Mouse (Mus musculus) lung, adult 2 months (tissue): Measurements from ENCODE around the gene Car5a. TPM values are rescaled to one million over a fixed set of nuclear protein-coding genes. Genes with fewer than 3 reads are reported as not detected.

Source experiments
- DNase-seq: peaks from one replicate; pipeline ENCODE4 v3.0.0; 2022
- H3K4me1 ChIP-seq: fragments of 200-500 bp; 2 replicates; pipeline ENCODE4 v1.6.1; 2011; ENCODE audit warnings: low read length; ENCODE audit not compliant: control insufficient read depth, insufficient read depth
- H3K4me3 ChIP-seq: fragments of 200-500 bp; replicated peaks from 2 replicates; pipeline ENCODE3; 2011; ENCODE audit warnings: low read depth, mild to moderate bottlenecking, control low read depth, low read length; ENCODE audit errors: extremely low read depth
- CTCF ChIP-seq: fragments of 200-500 bp; IDR thresholded peaks from 2 replicates; pipeline ENCODE4 v1.5.1; 2011; ENCODE audit warnings: mild to moderate bottlenecking, low read length, control low read depth; ENCODE audit not compliant: insufficient read depth
- POLR2A ChIP-seq: fragments of 200-500 bp; IDR thresholded peaks from 2 replicates; pipeline ENCODE4 v1.6.1; 2011; ENCODE audit warnings: low read depth, mild to moderate bottlenecking, control low read depth, low read length, borderline replicate concordance; ENCODE audit errors: extremely low read depth
- WGBS: fragments of 180-500 bp; shearing (Covaris S2); methylation state at CpG from one replicate; pipeline ENCODE4 v1.1.7; 2018; 5-methylcytosine and 5-hydroxymethylcytosine counted together
- polyA plus RNA-seq: library from polyadenylated mRNA; depleted of rRNA; stranded (reverse); fragments of >200 nt; gene quantifications from 2 replicates; pipeline ENCODE4 v1.2.3, GENCODE M21; 2012

Gene Car5a
- polyA plus RNA-seq, 1 experiment, result 0.18 TPM

GRCm38 (mm10) chr8:121949941-121950748 lies 5.4 kb upstream of the Car5a start:
- Histone ChIP-seq H3K4me1 (peaks cover 7% of the 10 kb centered on the region; the same call in 1 of the 2 replicates), H3K4me3 (peak overlapping the region; percentile 93)
- peak; percentile 99 for DNase-seq
- under 1% methylated on average over 65 of the region's 66 CpGs for WGBS
- peak; percentile 80 for TF ChIP-seq POLR2A
- TF ChIP-seq CTCF, result no peak

- DNase-seq, result no peak
- TF ChIP-seq POLR2A (no peak), CTCF (no peak)
- Histone ChIP-seq H3K4me3 (peak within 1 kb of the TSS; percentile 93), H3K4me1 (peaks cover 7% of the 10 kb centered on the region; the same call in 1 of the 2 replicates)
- WGBS, result 42% methylated on average over 6 of the region's 6 CpGs
Observed at GRCm38 (mm10) chr8:121949222-121949800, 4.6 kb upstream of the Car5a start, which contains the start of gene Banp. Gene Banp (plus strand): TSS chr8:121949750.

- 52% methylated on average over 19 of the region's 19 CpGs for WGBS
- H3K4me1 ChIP-seq, result peaks cover 7% of the 10 kb centered on the region; the same call in 1 of the 2 replicates
- no peak for DNase-seq
- H3K4me3 ChIP-seq, result peak overlapping the region; percentile 59
- no peak for TF ChIP-seq CTCF
- TF ChIP-seq POLR2A, result no peak
Observed at GRCm38 (mm10) chr8:121948321-121949145, 3.8 kb upstream of the Car5a start.

- peaks cover 7% of the 10 kb centered on the region; the same call in 1 of the 2 replicates for H3K4me1 ChIP-seq
- no peak for TF ChIP-seq CTCF
- 0 out of 2 replicates have a peak, but pooled peaks have one; percentile 34 for TF ChIP-seq POLR2A
- DNase-seq, result peak; percentile 84
- peak overlapping the region; percentile 59 for H3K4me3 ChIP-seq
- 1% methylated on average over 18 of the region's 18 CpGs for WGBS
Observed at GRCm38 (mm10) chr8:121947753-121948141, 3.0 kb upstream of the Car5a start.

GRCm38 (mm10) chr8:121947047-121947752 lies 2.5 kb upstream of the Car5a start:
- peak overlapping the region; percentile 22 for H3K4me3 ChIP-seq
- no peak for DNase-seq
- peaks cover 7% of the 10 kb centered on the region; the same call in 1 of the 2 replicates for H3K4me1 ChIP-seq
- WGBS, result 43% methylated on average over 19 of the region's 19 CpGs
- TF ChIP-seq CTCF (no peak), POLR2A (no peak)

GRCm38 (mm10) chr8:121946351-121946750 lies 1.6 kb upstream of the Car5a start:
- TF ChIP-seq CTCF (no peak), POLR2A (no peak)
- WGBS, result 88% methylated on average over 7 of the region's 7 CpGs
- peaks cover 7% of the 10 kb centered on the region; the same call in 1 of the 2 replicates for H3K4me1 ChIP-seq
- H3K4me3 ChIP-seq, result no peak overlapping the region
- DNase-seq, result no peak

- TF ChIP-seq POLR2A (no peak), CTCF (no peak)
- no peak for DNase-seq
- WGBS, result 80% methylated on average over 8 of the region's 8 CpGs
- peaks cover 3% of the 10 kb centered on the region; the same call in 1 of the 2 replicates for H3K4me1 ChIP-seq
- no peak overlapping the region for H3K4me3 ChIP-seq
Observed at GRCm38 (mm10) chr8:121943716-121944115, 988 bp downstream of the Car5a start.

- Histone ChIP-seq H3K4me1 (peaks cover 3% of the 10 kb centered on the region; the same call in 1 of the 2 replicates), H3K4me3 (no peak overlapping the region)
- no peak for DNase-seq
- WGBS, result 20% methylated on average over 2 of the region's 2 CpGs
- TF ChIP-seq POLR2A, result no peak
- TF ChIP-seq CTCF, result no peak
Observed at GRCm38 (mm10) chr8:121943057-121943540, 1.6 kb downstream of the Car5a start.
